Mouse (Mus musculus): ENCODE results near the gene Cpsf6.

Cpsf6 gene

GRCm38 (mm10) chr10:117413562-117414527 lies 34.0 kb upstream of the Cpsf6 start:
- in situ Hi-C loops (cut with MboI, MseI), result no loop called here

GRCm38 (mm10) chr10:117412474-117413057 lies 32.8 kb upstream of the Cpsf6 start:
- in situ Hi-C loops (cut with MboI, MseI), result no loop called here

GRCm38 (mm10) chr10:117411716-117412473 lies 32.1 kb upstream of the Cpsf6 start:
- in situ Hi-C loops (cut with MboI, MseI), result no loop called here

- in situ Hi-C loops (cut with MboI, MseI), result no loop called here
Measured at GRCm38 (mm10) chr10:117411131-117411530, 31.3 kb upstream of the Cpsf6 start.

GRCm38 (mm10) chr10:117410481-117411048 lies 30.8 kb upstream of the Cpsf6 start:
- in situ Hi-C loops (cut with MboI, MseI), result no loop called here

- in situ Hi-C loops (cut with MboI, MseI), result no loop called here
Measured at GRCm38 (mm10) chr10:117409373-117410354, 29.8 kb upstream of the Cpsf6 start.

GRCm38 (mm10) chr10:117408545-117409372 lies 28.9 kb upstream of the Cpsf6 start:
- in situ Hi-C loops (cut with MboI, MseI), result no loop called here

- in situ Hi-C loops (cut with MboI, MseI), result no loop called here
Measured at GRCm38 (mm10) chr10:117407734-117408288, 28.0 kb upstream of the Cpsf6 start.

GRCm38 (mm10) chr10:117406843-117407733 lies 27.3 kb upstream of the Cpsf6 start:
- in situ Hi-C loops (cut with MboI, MseI), result no loop called here

GRCm38 (mm10) chr10:117406283-117406588 lies 26.4 kb upstream of the Cpsf6 start:
- in situ Hi-C loops (cut with MboI, MseI), result no loop called here

GRCm38 (mm10) chr10:117405526-117406282 lies 25.9 kb upstream of the Cpsf6 start:
- in situ Hi-C loops (cut with MboI, MseI), result no loop called here

- in situ Hi-C loops (cut with MboI, MseI), result loop anchor here (5.0 kb wide), 2 partner anchors 37 to 62 kb away; no protein-coding TSS in a partner anchor
Measured at GRCm38 (mm10) chr10:117404384-117404783, 24.6 kb upstream of the Cpsf6 start.

- in situ Hi-C loops (cut with MboI, MseI), result loop anchor here (5.0 kb wide), 2 partner anchors 36 to 61 kb away; no protein-coding TSS in a partner anchor
Measured at GRCm38 (mm10) chr10:117403344-117403953, 23.6 kb upstream of the Cpsf6 start.

GRCm38 (mm10) chr10:117402403-117403333 lies 22.9 kb upstream of the Cpsf6 start:
- in situ Hi-C loops (cut with MboI, MseI), result loop anchor here (5.0 kb wide), 2 partner anchors 35 to 60 kb away; no protein-coding TSS in a partner anchor

- in situ Hi-C loops (cut with MboI, MseI), result loop anchor here (5.0 kb wide), 2 partner anchors 34 to 59 kb away; no protein-coding TSS in a partner anchor
Measured at GRCm38 (mm10) chr10:117401364-117401763, 21.5 kb upstream of the Cpsf6 start.

Measured in T-helper 17 cell (primary cell).